Mouse (Mus musculus): ENCODE measurements at regions not wholly inside any gene's neighbourhood (a gene's known extent, or its start where the extent isn't known, plus 50 kb on each side); places are given as distances from the start of the nearest gene placed in this dataset.
A peak's percentile ranks its signal among the peaks of the same experiment; 100 is the strongest.

DNA sequence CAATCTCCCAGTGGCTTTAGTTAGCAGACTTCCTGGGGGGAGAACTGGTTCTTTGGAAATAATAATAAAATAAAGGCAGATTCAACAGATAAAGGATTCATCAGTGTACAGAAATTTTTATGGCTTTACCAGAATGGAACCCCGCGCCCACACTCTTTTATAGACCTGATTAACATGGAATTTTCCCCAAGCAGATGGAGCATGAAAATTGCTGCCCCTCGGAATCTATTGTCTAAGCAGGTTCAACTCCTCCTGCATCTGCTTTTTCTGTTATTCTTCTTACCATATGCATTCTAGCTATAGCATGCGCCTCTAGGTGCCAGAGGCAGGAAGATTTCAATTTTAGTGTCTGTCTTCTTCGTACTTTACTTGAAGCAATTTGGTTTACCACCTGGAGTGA lies 190.5 kb downstream of the Dyrk2 start:
- WGBS: 58% methylated on average over 5 of the region's 5 CpGs
- no peak overlapping the region for H3K4me3 ChIP-seq
- H3K9me3 ChIP-seq: no peaks in the 10 kb centered on the region
- peak overlapping the region; percentile 36; the same call in 1 of the 2 replicates for H3K27ac ChIP-seq (replicated peaks)
- no peaks in the 10 kb centered on the region for H3K36me3 ChIP-seq
- 0 out of 2 replicates have a peak, but pooled peaks cover 4% of the 10 kb centered on the region for H3K4me1 ChIP-seq
- H3K27me3 ChIP-seq: no peaks in the 10 kb centered on the region
- no peak; the same call in 1 of the 2 replicates for ATAC-seq (ENCODE audit: low FRiP score, low read depth)
- H3K4me2 ChIP-seq (replicated peaks): no peak overlapping the region
- H3K9ac ChIP-seq (replicated peaks): no peak overlapping the region

GRCm38 (mm10) chr10:118680896-118681295 lies 189.1 kb downstream of the Dyrk2 start:
- Histone ChIP-seq H3K9me3 (no peaks in the 10 kb centered on the region), H3K27ac (replicated peaks) (no peak overlapping the region)

DNA sequence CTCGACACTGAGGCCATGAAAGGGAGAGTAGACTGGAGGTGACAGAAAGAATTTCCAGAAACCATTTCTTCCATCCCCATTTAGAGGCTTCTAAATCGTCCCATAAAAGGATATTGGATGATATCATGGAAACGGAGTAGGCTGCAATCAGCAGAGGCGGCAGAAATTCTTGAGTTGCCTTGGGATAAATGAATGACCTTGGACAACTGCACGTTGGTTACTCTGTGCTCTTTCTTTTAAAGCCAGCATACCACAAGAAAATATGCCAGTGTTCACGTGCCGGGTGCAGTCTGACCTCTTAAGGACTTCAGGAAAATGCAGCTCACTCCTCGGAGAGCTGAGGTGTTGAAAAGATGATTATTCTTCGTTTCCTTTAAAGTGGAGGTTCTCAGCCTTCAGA lies 186.7 kb downstream of the Dyrk2 start:
- ATAC-seq (ENCODE audit: low FRiP score, low read depth): no peak
- 86% methylated on average over 9 of the region's 9 CpGs for WGBS
- H3K4me2 ChIP-seq (replicated peaks): no peak overlapping the region
- no peak overlapping the region for H3K9ac ChIP-seq (replicated peaks)
- H3K27me3 ChIP-seq: no peaks in the 10 kb centered on the region
- H3K9me3 ChIP-seq: no peaks in the 10 kb centered on the region
- no peak overlapping the region for H3K4me3 ChIP-seq
- no peaks in the 10 kb centered on the region for H3K4me1 ChIP-seq
- no peak overlapping the region for H3K27ac ChIP-seq (replicated peaks)
- no peaks in the 10 kb centered on the region for H3K36me3 ChIP-seq

More at GRCm38 (mm10) chr10:118680896-118681295, 189.1 kb downstream of the Dyrk2 start:
- no peak for ATAC-seq (ENCODE audit: low FRiP score, low read depth)
- 0 out of 2 replicates have a peak, but pooled peaks cover 3% of the 10 kb centered on the region for H3K4me1 ChIP-seq
- H3K27me3 ChIP-seq: no peaks in the 10 kb centered on the region
- no peak overlapping the region for H3K4me3 ChIP-seq
- WGBS: 91% methylated on average over 6 of the region's 6 CpGs
- no peak overlapping the region for H3K4me2 ChIP-seq (replicated peaks)
- H3K36me3 ChIP-seq: no peaks in the 10 kb centered on the region
- no peak overlapping the region for H3K9ac ChIP-seq (replicated peaks)

DNA sequence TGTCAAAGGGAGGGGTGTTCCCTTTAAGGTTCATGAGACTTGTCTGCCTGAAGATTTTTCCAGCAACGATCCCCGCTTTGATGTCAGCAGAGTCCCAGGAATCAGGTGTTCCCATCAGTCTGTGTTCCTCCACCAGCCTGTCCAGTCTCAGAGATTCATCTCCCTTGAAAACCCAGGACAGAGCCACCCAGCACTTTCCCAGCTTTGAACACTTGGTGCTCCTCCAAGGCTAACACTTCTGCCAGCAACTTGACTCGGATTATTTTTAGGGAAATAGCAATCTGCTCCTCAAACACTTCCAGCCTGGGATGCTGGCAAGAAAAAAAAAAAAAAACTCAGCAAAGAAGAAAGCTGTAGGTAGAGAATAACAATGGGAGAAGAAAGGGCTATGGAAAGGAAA lies 170.7 kb downstream of the Dyrk2 start:
- Histone ChIP-seq H3K4me3 (no peak overlapping the region), H3K9ac (replicated peaks) (no peak overlapping the region), H3K36me3 (no peaks in the 10 kb centered on the region), H3K4me1 (no peaks in the 10 kb centered on the region), H3K27ac (replicated peaks) (no peak overlapping the region), H3K9me3 (no peaks in the 10 kb centered on the region), H3K4me2 (replicated peaks) (no peak overlapping the region), H3K27me3 (no peaks in the 10 kb centered on the region)
- ATAC-seq (ENCODE audit: low FRiP score, low read depth): no peak
- WGBS: 84% methylated on average over 3 of the region's 3 CpGs

- Histone ChIP-seq H3K27ac (replicated peaks) (no peak overlapping the region), H3K9me3 (no peaks in the 10 kb centered on the region), H3K9ac (replicated peaks) (no peak overlapping the region), H3K4me2 (replicated peaks) (no peak overlapping the region), H3K4me1 (no peaks in the 10 kb centered on the region), H3K36me3 (no peaks in the 10 kb centered on the region), H3K4me3 (no peak overlapping the region), H3K27me3 (no peaks in the 10 kb centered on the region)
- 96% methylated on average over 4 of the region's 4 CpGs for WGBS
- no peak for ATAC-seq (ENCODE audit: low FRiP score, low read depth)
Measured at GRCm38 (mm10) chr10:118700115-118700514, 169.9 kb downstream of the Dyrk2 start.

DNA sequence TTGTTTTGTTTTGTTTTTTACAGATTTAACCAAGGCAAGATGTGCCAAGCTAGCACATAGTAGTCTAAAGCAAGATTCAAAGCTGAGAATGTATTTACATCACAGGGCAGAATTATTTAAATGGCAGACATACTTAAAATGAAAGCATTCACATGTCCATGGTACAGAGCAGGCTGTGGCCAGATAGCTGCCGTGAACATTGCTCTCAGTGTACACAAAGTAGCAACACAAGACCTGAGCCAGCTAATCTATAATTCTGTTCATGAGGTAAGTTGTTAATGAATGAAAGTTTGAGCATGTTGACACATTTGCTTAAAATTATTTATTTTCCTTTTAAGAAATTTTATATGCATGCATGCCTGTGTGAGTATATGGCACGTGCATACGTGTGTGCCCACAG lies 164.0 kb downstream of the Dyrk2 start:
- WGBS: 90% methylated on average over 3 of the region's 3 CpGs
- no peak for ATAC-seq (ENCODE audit: low FRiP score, low read depth)
- no peaks in the 10 kb centered on the region for H3K27me3 ChIP-seq
- H3K9ac ChIP-seq (replicated peaks): no peak overlapping the region
- no peak overlapping the region for H3K4me3 ChIP-seq
- H3K9me3 ChIP-seq: no peaks in the 10 kb centered on the region
- H3K27ac ChIP-seq (replicated peaks): no peak overlapping the region
- H3K4me2 ChIP-seq (replicated peaks): no peak overlapping the region
- no peaks in the 10 kb centered on the region for H3K4me1 ChIP-seq
- no peaks in the 10 kb centered on the region for H3K36me3 ChIP-seq

DNA sequence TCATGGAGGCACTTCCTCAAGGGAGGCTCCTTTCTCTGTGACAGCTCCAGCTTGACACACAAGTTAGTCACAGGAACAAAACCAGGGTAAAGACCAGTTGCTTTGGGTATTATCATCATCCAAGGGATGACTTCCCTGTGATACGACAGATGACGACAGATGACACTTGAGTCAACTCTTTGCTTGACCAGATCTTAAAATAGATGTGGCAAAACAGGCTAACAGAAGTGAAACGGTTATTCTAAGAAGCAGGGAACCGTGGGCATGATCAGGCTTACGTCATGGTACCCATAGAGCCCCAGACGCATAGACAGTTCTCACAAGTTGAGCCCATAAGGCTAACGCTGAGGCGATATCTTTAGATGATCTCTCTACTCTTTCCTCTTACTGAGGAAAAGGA lies 160.3 kb downstream of the Dyrk2 start:
- WGBS: 94% methylated on average over 8 of the region's 8 CpGs
- no peak overlapping the region for H3K4me2 ChIP-seq (replicated peaks)
- no peaks in the 10 kb centered on the region for H3K9me3 ChIP-seq
- ATAC-seq (ENCODE audit: low FRiP score, low read depth): no peak
- H3K36me3 ChIP-seq: no peaks in the 10 kb centered on the region
- peaks cover 6% of the 10 kb centered on the region; the same call in 1 of the 2 replicates for H3K4me1 ChIP-seq
- H3K4me3 ChIP-seq: no peak overlapping the region
- H3K9ac ChIP-seq (replicated peaks): no peak overlapping the region
- H3K27ac ChIP-seq (replicated peaks): no peak overlapping the region
- no peaks in the 10 kb centered on the region for H3K27me3 ChIP-seq

DNA sequence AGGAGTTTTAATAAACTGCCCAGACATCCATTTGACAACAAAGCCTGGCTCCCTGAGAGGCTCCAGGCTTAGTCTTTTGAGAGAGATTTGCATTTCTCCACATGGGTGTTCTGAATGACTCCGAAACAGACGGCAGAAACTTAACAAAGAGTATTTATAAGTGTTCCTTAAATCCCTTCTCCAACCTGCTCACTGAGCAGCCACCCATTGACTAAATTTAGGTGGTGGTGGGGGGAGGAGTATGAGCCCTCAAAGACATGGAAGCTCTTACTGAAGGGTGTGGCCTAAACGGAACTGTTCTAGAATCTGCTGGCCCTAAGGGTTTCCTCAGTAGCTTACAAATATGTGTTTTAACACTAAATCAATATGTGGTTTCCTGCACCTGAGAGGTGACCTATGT lies 158.5 kb downstream of the Dyrk2 start:
- no peak overlapping the region for H3K27ac ChIP-seq (replicated peaks)
- H3K9me3 ChIP-seq: no peaks in the 10 kb centered on the region
- no peak overlapping the region for H3K9ac ChIP-seq (replicated peaks)
- H3K36me3 ChIP-seq: no peaks in the 10 kb centered on the region
- H3K4me3 ChIP-seq: no peak overlapping the region
- H3K27me3 ChIP-seq: no peaks in the 10 kb centered on the region
- WGBS: 26% methylated on average over 3 of the region's 3 CpGs
- H3K4me1 ChIP-seq: peaks cover 6% of the 10 kb centered on the region; the same call in 1 of the 2 replicates
- ATAC-seq (ENCODE audit: low FRiP score, low read depth): peak; percentile 44; the same call in 1 of the 2 replicates
- no peak overlapping the region for H3K4me2 ChIP-seq (replicated peaks)

DNA sequence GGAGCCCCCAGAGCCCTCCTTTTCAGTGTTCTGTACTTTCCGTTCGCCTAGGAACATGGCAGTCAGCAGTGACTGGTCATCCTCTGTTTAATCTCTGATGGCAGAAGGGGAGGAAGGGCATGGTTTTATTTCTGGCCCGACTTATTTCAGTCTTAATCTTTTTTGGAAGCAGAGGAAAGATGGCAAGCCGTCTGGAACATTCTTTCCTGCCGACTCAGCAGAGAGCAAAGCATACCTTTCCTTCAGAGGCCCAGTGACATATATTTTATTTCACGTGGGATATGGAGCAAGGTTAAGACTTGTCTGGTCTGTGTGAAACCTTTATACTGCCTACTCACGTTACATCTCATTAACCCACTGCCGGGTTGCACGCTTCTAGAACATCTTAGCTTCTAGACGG lies 158.1 kb downstream of the Dyrk2 start:
- ATAC-seq (ENCODE audit: low FRiP score, low read depth): no peak
- Histone ChIP-seq H3K4me3 (no peak overlapping the region), H3K36me3 (no peaks in the 10 kb centered on the region), H3K4me2 (replicated peaks) (no peak overlapping the region), H3K27me3 (no peaks in the 10 kb centered on the region), H3K9ac (replicated peaks) (no peak overlapping the region), H3K27ac (replicated peaks) (no peak overlapping the region), H3K9me3 (no peaks in the 10 kb centered on the region), H3K4me1 (peaks cover 6% of the 10 kb centered on the region; the same call in 1 of the 2 replicates)
- 82% methylated on average over 10 of the region's 10 CpGs for WGBS

GRCm38 (mm10) chr10:118712951-118713350 lies 157.1 kb downstream of the Dyrk2 start:
- H3K4me3 ChIP-seq: no peak overlapping the region
- H3K9ac ChIP-seq (replicated peaks): no peak overlapping the region
- no peak for ATAC-seq (ENCODE audit: low FRiP score, low read depth)
- no peak overlapping the region for H3K27ac ChIP-seq (replicated peaks)
- H3K9me3 ChIP-seq: no peaks in the 10 kb centered on the region
- H3K4me1 ChIP-seq: peaks cover 6% of the 10 kb centered on the region; the same call in 1 of the 2 replicates
- H3K27me3 ChIP-seq: no peaks in the 10 kb centered on the region
- no peak overlapping the region for H3K4me2 ChIP-seq (replicated peaks)
- WGBS: 89% methylated on average over 6 of the region's 6 CpGs
- no peaks in the 10 kb centered on the region for H3K36me3 ChIP-seq

DNA sequence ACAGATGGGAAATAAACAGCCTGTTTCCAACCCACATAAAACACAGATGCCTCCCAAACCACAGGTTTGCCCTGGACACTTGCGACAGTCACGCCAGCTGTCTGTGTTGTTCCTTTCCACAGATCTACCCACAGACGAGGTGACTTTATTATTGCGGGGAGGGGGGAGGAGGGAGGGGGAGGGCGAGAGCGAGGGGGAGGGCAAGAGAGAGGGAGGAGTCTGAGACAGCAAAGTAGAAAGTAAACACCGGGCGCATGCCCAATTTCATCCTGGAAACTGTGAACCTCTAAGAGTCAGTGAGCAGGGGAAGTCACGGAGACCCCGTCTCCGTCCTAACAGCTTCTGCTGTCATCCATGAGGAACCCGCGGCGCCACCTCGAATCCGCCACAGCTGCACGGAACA lies 155.8 kb downstream of the Dyrk2 start:
- no peak overlapping the region for H3K9ac ChIP-seq (replicated peaks)
- 93% methylated on average over 15 of the region's 17 CpGs for WGBS

DNA sequence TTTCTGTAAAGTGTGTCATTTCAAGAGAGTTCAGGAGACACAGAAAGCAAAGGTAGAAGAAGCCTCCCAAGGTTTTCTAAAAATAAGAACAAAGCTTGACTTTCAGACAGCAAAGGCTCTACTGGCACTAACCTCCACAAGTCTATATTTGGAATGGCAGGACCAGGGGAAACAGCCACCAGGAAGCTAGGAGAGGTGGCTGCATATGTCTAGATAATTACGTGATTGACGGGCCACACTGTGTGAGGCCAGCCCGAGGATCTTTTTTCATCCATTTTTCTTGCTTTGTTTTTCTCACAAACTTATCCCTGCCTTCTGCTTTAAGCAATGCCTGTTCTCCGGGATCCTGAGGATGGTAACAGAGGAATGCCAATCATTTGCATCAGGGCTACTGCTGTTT lies 155.4 kb downstream of the Dyrk2 start:
- H3K4me3 ChIP-seq: no peak overlapping the region
- ATAC-seq (ENCODE audit: low FRiP score, low read depth): no peak
- H3K27ac ChIP-seq (replicated peaks): no peak overlapping the region
- H3K9ac ChIP-seq (replicated peaks): no peak overlapping the region
- WGBS: 86% methylated on average over 4 of the region's 4 CpGs
- no peak overlapping the region for H3K4me2 ChIP-seq (replicated peaks)
- H3K9me3 ChIP-seq: no peaks in the 10 kb centered on the region
- H3K36me3 ChIP-seq: no peaks in the 10 kb centered on the region
- H3K27me3 ChIP-seq: no peaks in the 10 kb centered on the region
- peaks cover 6% of the 10 kb centered on the region; the same call in 1 of the 2 replicates for H3K4me1 ChIP-seq

More for the DNA sequence above, 155.8 kb downstream of the Dyrk2 start:
- Histone ChIP-seq H3K27ac (replicated peaks) (no peak overlapping the region), H3K9me3 (no peaks in the 10 kb centered on the region), H3K27me3 (no peaks in the 10 kb centered on the region), H3K4me1 (peaks cover 6% of the 10 kb centered on the region; the same call in 1 of the 2 replicates), H3K36me3 (no peaks in the 10 kb centered on the region), H3K4me2 (replicated peaks) (no peak overlapping the region), H3K4me3 (no peak overlapping the region)
- no peak for ATAC-seq (ENCODE audit: low FRiP score, low read depth)

- no peaks in the 10 kb centered on the region for H3K36me3 ChIP-seq
- 33% methylated on average over 1 of the region's 1 CpGs for WGBS
- H3K27me3 ChIP-seq: no peaks in the 10 kb centered on the region
- H3K9me3 ChIP-seq: no peaks in the 10 kb centered on the region
- 0 out of 2 replicates have a peak overlapping the region, but pooled peaks have one; percentile 25 for H3K27ac ChIP-seq (replicated peaks)
- H3K4me3 ChIP-seq: no peak overlapping the region
- no peak overlapping the region for H3K9ac ChIP-seq (replicated peaks)
- 0 out of 2 replicates have a peak, but pooled peaks have one; percentile 17 for ATAC-seq (ENCODE audit: low FRiP score, low read depth)
- H3K4me1 ChIP-seq: peaks cover 16% of the 10 kb centered on the region
- no peak overlapping the region for H3K4me2 ChIP-seq (replicated peaks)
Measured at GRCm38 (mm10) chr10:118720630-118721029, 149.4 kb downstream of the Dyrk2 start.
